Mouse (Mus musculus) G1E (cell line): ENCODE data around the gene Lsg1.

Source experiments
- CTCF ChIP-seq: IDR thresholded peaks from 2 replicates; pipeline ENCODE4 v1.5.1; 2012; ENCODE audit warnings: low read depth, low read length, inconsistent platforms, mixed read lengths
- GATA1 ChIP-seq: IDR thresholded peaks from 2 replicates; pipeline ENCODE4 v1.6.1; 2012; ENCODE audit warnings: borderline replicate concordance, low read length, inconsistent platforms, mixed read lengths
- GATA2 ChIP-seq: IDR thresholded peaks from 2 replicates; pipeline ENCODE4 v1.6.1; 2012; ENCODE audit warnings: low read depth, low read length, inconsistent platforms, borderline replicate concordance
- POLR2AphosphoS5 ChIP-seq: IDR thresholded peaks from 2 replicates; pipeline ENCODE4 v1.6.1; 2012; ENCODE audit warnings: low read depth, low read length, inconsistent platforms; ENCODE audit not compliant: insufficient replicate concordance
- TAL1 ChIP-seq: conservative IDR thresholded peaks from 2 replicates; pipeline ENCODE4 v1.6.1; 2012; ENCODE audit warnings: low read depth, low read length, inconsistent platforms, mixed read lengths

DNA sequence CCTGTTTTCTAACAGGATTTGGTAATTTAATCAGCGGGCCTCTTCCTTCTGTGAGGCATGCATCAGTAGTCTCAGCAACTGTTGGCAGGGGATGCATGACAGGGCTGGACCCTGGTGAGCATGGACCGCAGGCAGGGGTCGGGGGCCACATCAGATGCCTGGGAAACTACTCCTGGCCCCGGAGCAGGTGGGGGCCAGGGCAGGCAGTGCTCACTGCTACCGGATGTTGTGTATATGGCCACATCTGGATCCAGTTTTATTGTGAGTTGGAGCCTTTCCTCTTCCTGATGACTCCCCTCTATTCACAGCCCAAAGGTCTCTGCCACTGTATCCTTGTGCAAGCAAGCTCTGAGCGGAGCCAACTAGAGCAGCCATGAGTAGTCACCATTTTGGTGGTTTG is 18.1 kb upstream of the Lsg1 start:
- TF ChIP-seq TAL1 = no peak
- no peak for TF ChIP-seq CTCF
- no peak for TF ChIP-seq GATA1
- no peak for TF ChIP-seq POLR2AphosphoS5
- TF ChIP-seq GATA2 = no peak
